Mouse (Mus musculus): ENCODE results near the gene Jpt1. TPM values are rescaled to one million over a fixed set of nuclear protein-coding genes. Genes with fewer than 3 reads are reported as not detected.

Jpt1 gene
- 14.1 and 17.2 TPM in 2 replicates for total RNA-seq (2014; rRNA removed)
- polyA plus RNA-seq (2012; rRNA removed): 25.1 and 28.4 TPM in 2 replicates

- no peaks in the 10 kb centered on the region for H3K36me3 ChIP-seq (ENCODE audit: control insufficient read depth, insufficient read depth, low read length)
- WGBS: under 1% methylated on average over 24 of the region's 24 CpGs
- peak; percentile 99 for TF ChIP-seq POLR2A (IDR thresholded peaks at IDR 0.05; ENCODE audit: extremely low read depth, insufficient read depth, low read length)
- TF ChIP-seq CTCF (IDR thresholded peaks at IDR 0.05; ENCODE audit: low read depth, low read length): no peak
- H3K4me3 ChIP-seq (ENCODE audit: insufficient read depth, low read depth, low read length): peak within 1 kb of the TSS; percentile 92
- H3K9ac ChIP-seq (ENCODE audit: low read depth, low read length): peak within 1 kb of the TSS; percentile 96
- DNase-seq (ENCODE audit: extremely low read depth, low read depth, low spot score): peak; percentile 87
- H3K27me3 ChIP-seq (ENCODE audit: control insufficient read depth, insufficient read depth, low read length): no peaks in the 10 kb centered on the region
- peaks cover 10% of the 10 kb centered on the region for H3K4me1 ChIP-seq (ENCODE audit: control insufficient read depth, insufficient read depth, low read length)
- H3K27ac ChIP-seq (replicated peaks; ENCODE audit: insufficient read depth, low read depth, low read length): peak within 1 kb of the TSS; percentile 53
- 0 out of 2 replicates have a peak, but pooled peaks cover 3% of the 10 kb centered on the region for H3K79me2 ChIP-seq (ENCODE audit: control insufficient read depth, insufficient read depth, low read length)
Observed at GRCm38 (mm10) chr11:115514238-115514663, at the start of gene Jpt1. Gene Jpt1 (minus strand): TSS chr11:115514387.

GRCm38 (mm10) chr11:115563406-115563805 is 49.2 kb upstream of the Jpt1 start:
- Histone ChIP-seq H3K79me2 (ENCODE audit: control insufficient read depth, insufficient read depth, low read length) (peaks cover 3% of the 10 kb centered on the region; the same call in 1 of the 2 replicates), H3K9ac (ENCODE audit: low read depth, low read length) (no peak overlapping the region), H3K27ac (replicated peaks; ENCODE audit: insufficient read depth, low read depth, low read length) (no peak overlapping the region), H3K4me3 (ENCODE audit: insufficient read depth, low read depth, low read length) (peak overlapping the region; percentile 34; the same call in 1 of the 2 replicates), H3K4me1 (ENCODE audit: control insufficient read depth, insufficient read depth, low read length) (no peaks in the 10 kb centered on the region; the same call in 1 of the 2 replicates), H3K36me3 (ENCODE audit: control insufficient read depth, insufficient read depth, low read length) (peaks cover 7% of the 10 kb centered on the region; the same call in 1 of the 2 replicates), H3K27me3 (ENCODE audit: control insufficient read depth, insufficient read depth, low read length) (no peaks in the 10 kb centered on the region)
- no peak for TF ChIP-seq POLR2A (IDR thresholded peaks at IDR 0.05; ENCODE audit: extremely low read depth, insufficient read depth, low read length)
- peak; percentile 4; the same call in 1 of the 2 replicates for TF ChIP-seq CTCF (IDR thresholded peaks at IDR 0.05; ENCODE audit: low read depth, low read length)
- peak; percentile 38 for DNase-seq (ENCODE audit: extremely low read depth, low read depth, low spot score)
- 38% methylated on average over 4 of the region's 4 CpGs for WGBS

GRCm38 (mm10) chr11:115555717-115556116 is 41.5 kb upstream of the Jpt1 start:
- TF ChIP-seq CTCF (IDR thresholded peaks at IDR 0.05; ENCODE audit: low read depth, low read length): no peak
- no peak for TF ChIP-seq POLR2A (IDR thresholded peaks at IDR 0.05; ENCODE audit: extremely low read depth, insufficient read depth, low read length)
- no peak overlapping the region for H3K9ac ChIP-seq (ENCODE audit: low read depth, low read length)
- no peaks in the 10 kb centered on the region for H3K27me3 ChIP-seq (ENCODE audit: control insufficient read depth, insufficient read depth, low read length)
- 84% methylated on average over 17 of the region's 17 CpGs for WGBS
- no peaks in the 10 kb centered on the region for H3K36me3 ChIP-seq (ENCODE audit: control insufficient read depth, insufficient read depth, low read length)
- no peaks in the 10 kb centered on the region for H3K4me1 ChIP-seq (ENCODE audit: control insufficient read depth, insufficient read depth, low read length)
- H3K79me2 ChIP-seq (ENCODE audit: control insufficient read depth, insufficient read depth, low read length): no peaks in the 10 kb centered on the region
- H3K4me3 ChIP-seq (ENCODE audit: insufficient read depth, low read depth, low read length): no peak overlapping the region
- DNase-seq (ENCODE audit: extremely low read depth, low read depth, low spot score): no peak
- no peak overlapping the region for H3K27ac ChIP-seq (replicated peaks; ENCODE audit: insufficient read depth, low read depth, low read length)

GRCm38 (mm10) chr11:115552783-115553182 is 38.6 kb upstream of the Jpt1 start:
- Histone ChIP-seq H3K27me3 (ENCODE audit: control insufficient read depth, insufficient read depth, low read length) (no peaks in the 10 kb centered on the region), H3K9ac (ENCODE audit: low read depth, low read length) (no peak overlapping the region), H3K27ac (replicated peaks; ENCODE audit: insufficient read depth, low read depth, low read length) (no peak overlapping the region), H3K4me1 (ENCODE audit: control insufficient read depth, insufficient read depth, low read length) (no peaks in the 10 kb centered on the region), H3K36me3 (ENCODE audit: control insufficient read depth, insufficient read depth, low read length) (no peaks in the 10 kb centered on the region), H3K79me2 (ENCODE audit: control insufficient read depth, insufficient read depth, low read length) (no peaks in the 10 kb centered on the region), H3K4me3 (ENCODE audit: insufficient read depth, low read depth, low read length) (no peak overlapping the region)
- TF ChIP-seq POLR2A (IDR thresholded peaks at IDR 0.05; ENCODE audit: extremely low read depth, insufficient read depth, low read length) (no peak), CTCF (IDR thresholded peaks at IDR 0.05; ENCODE audit: low read depth, low read length) (0 out of 2 replicates have a peak, but pooled peaks have one; percentile 21)
- DNase-seq (ENCODE audit: extremely low read depth, low read depth, low spot score): peak; percentile 22
- WGBS: 80% methylated on average over 4 of the region's 4 CpGs

GRCm38 (mm10) chr11:115543571-115543970 is 29.4 kb upstream of the Jpt1 start:
- Histone ChIP-seq H3K27ac (replicated peaks; ENCODE audit: insufficient read depth, low read depth, low read length) (no peak overlapping the region), H3K4me1 (ENCODE audit: control insufficient read depth, insufficient read depth, low read length) (no peaks in the 10 kb centered on the region), H3K36me3 (ENCODE audit: control insufficient read depth, insufficient read depth, low read length) (no peaks in the 10 kb centered on the region), H3K9ac (ENCODE audit: low read depth, low read length) (no peak overlapping the region), H3K27me3 (ENCODE audit: control insufficient read depth, insufficient read depth, low read length) (no peaks in the 10 kb centered on the region), H3K4me3 (ENCODE audit: insufficient read depth, low read depth, low read length) (no peak overlapping the region), H3K79me2 (ENCODE audit: control insufficient read depth, insufficient read depth, low read length) (no peaks in the 10 kb centered on the region)
- TF ChIP-seq POLR2A (IDR thresholded peaks at IDR 0.05; ENCODE audit: extremely low read depth, insufficient read depth, low read length) (no peak), CTCF (IDR thresholded peaks at IDR 0.05; ENCODE audit: low read depth, low read length) (no peak)
- 61% methylated on average over 4 of the region's 4 CpGs for WGBS
- no peak for DNase-seq (ENCODE audit: extremely low read depth, low read depth, low spot score)

GRCm38 (mm10) chr11:115538045-115538444 is 23.9 kb upstream of the Jpt1 start:
- DNase-seq (ENCODE audit: extremely low read depth, low read depth, low spot score): no peak
- no peaks in the 10 kb centered on the region for H3K27me3 ChIP-seq (ENCODE audit: control insufficient read depth, insufficient read depth, low read length)
- peaks cover 8% of the 10 kb centered on the region for H3K36me3 ChIP-seq (ENCODE audit: control insufficient read depth, insufficient read depth, low read length)
- no peak overlapping the region for H3K9ac ChIP-seq (ENCODE audit: low read depth, low read length)
- H3K4me3 ChIP-seq (ENCODE audit: insufficient read depth, low read depth, low read length): no peak overlapping the region
- WGBS: 57% methylated on average over 2 of the region's 2 CpGs
- TF ChIP-seq POLR2A (IDR thresholded peaks at IDR 0.05; ENCODE audit: extremely low read depth, insufficient read depth, low read length) (no peak), CTCF (IDR thresholded peaks at IDR 0.05; ENCODE audit: low read depth, low read length) (no peak)
- H3K4me1 ChIP-seq (ENCODE audit: control insufficient read depth, insufficient read depth, low read length): peaks cover 4% of the 10 kb centered on the region; the same call in 1 of the 2 replicates
- H3K27ac ChIP-seq (replicated peaks; ENCODE audit: insufficient read depth, low read depth, low read length): no peak overlapping the region
- no peaks in the 10 kb centered on the region; the same call in 1 of the 2 replicates for H3K79me2 ChIP-seq (ENCODE audit: control insufficient read depth, insufficient read depth, low read length)
